Mouse (Mus musculus) embryonic facial prominence, embryonic 13.5 days (tissue): ENCODE measurements at regions not wholly inside any gene's neighbourhood (a gene's known extent, or its start where the extent isn't known, plus 50 kb on each side); places are given as distances from the start of the nearest gene placed in this dataset.

Experiments
- ATAC-seq: fragments of 200-750 bp; cut with Nextera tagmentation; 2 replicates; pipeline ENCODE4 v1.8.0; 2017; ENCODE audit warnings: low read depth; ENCODE audit not compliant: insufficient number of reproducible peaks, insufficient read depth, low FRiP score, low TSS enrichment
- H3K27ac ChIP-seq: fragments of 300-500 bp; sonication (generic); 2 replicates; pipeline ENCODE4 v1.5.1; 2015; ENCODE audit warnings: moderate library complexity, mild to moderate bottlenecking, inconsistent platforms
- H3K27me3 ChIP-seq: fragments of 300-500 bp; sonication (generic); 2 replicates; pipeline ENCODE4 v1.6.1; 2015; ENCODE audit warnings: mild to moderate bottlenecking, inconsistent platforms
- H3K36me3 ChIP-seq: fragments of 300-500 bp; sonication (generic); 2 replicates; pipeline ENCODE4 v1.6.1; 2015; ENCODE audit warnings: mild to moderate bottlenecking, inconsistent platforms
- H3K4me1 ChIP-seq: fragments of 300-500 bp; sonication (generic); 2 replicates; pipeline ENCODE4 v1.6.1; 2015; ENCODE audit warnings: inconsistent platforms
- H3K4me2 ChIP-seq: fragments of 300-500 bp; sonication (generic); 2 replicates; pipeline ENCODE4 v1.6.1; 2015; ENCODE audit warnings: moderate library complexity, mild to moderate bottlenecking, inconsistent platforms
- H3K4me3 ChIP-seq: fragments of 300-500 bp; sonication (generic); 2 replicates; pipeline ENCODE4 v1.5.1; 2015; ENCODE audit warnings: mild to moderate bottlenecking, inconsistent platforms
- H3K9ac ChIP-seq: fragments of 300-500 bp; sonication (generic); 2 replicates; pipeline ENCODE4 v1.6.1; 2015; ENCODE audit warnings: mild to moderate bottlenecking, inconsistent platforms
- H3K9me3 ChIP-seq: fragments of 300-500 bp; sonication (generic); 2 replicates; pipeline ENCODE4 v1.6.1; 2016; ENCODE audit warnings: inconsistent platforms
- WGBS: fragments of 180-500 bp; shearing (Covaris S2); methylation state at CpG from one replicate; pipeline ENCODE4 v1.1.7; 2015; ENCODE audit warnings: mixed read lengths; 5-methylcytosine and 5-hydroxymethylcytosine counted together

- Histone ChIP-seq H3K9me3 (no peaks in the 10 kb centered on the region), H3K36me3 (no peaks in the 10 kb centered on the region), H3K4me3 (no peak overlapping the region), H3K4me1 (no peaks in the 10 kb centered on the region), H3K4me2 (no peak overlapping the region), H3K27me3 (no peaks in the 10 kb centered on the region), H3K9ac (no peak overlapping the region), H3K27ac (no peak overlapping the region)
- 67% methylated on average over 7 of the region's 7 CpGs for WGBS
- no peak for ATAC-seq
These were observed 543.8 kb upstream of the Negr1 start for GRCm38 (mm10) chr3:156017676-156018230.

- Histone ChIP-seq H3K4me3 (no peak overlapping the region), H3K4me2 (no peak overlapping the region), H3K9me3 (no peaks in the 10 kb centered on the region), H3K9ac (no peak overlapping the region), H3K27me3 (no peaks in the 10 kb centered on the region), H3K36me3 (no peaks in the 10 kb centered on the region), H3K27ac (no peak overlapping the region), H3K4me1 (no peaks in the 10 kb centered on the region)
- WGBS = 78% methylated on average over 5 of the region's 5 CpGs
- no peak for ATAC-seq
These were observed 532.9 kb upstream of the Negr1 start for GRCm38 (mm10) chr3:156028602-156029188.

GRCm38 (mm10) chr3:156070257-156070656, 491.3 kb upstream of the Negr1 start:
- H3K9ac ChIP-seq = no peak overlapping the region
- no peaks in the 10 kb centered on the region for H3K4me1 ChIP-seq
- WGBS = 77% methylated on average over 4 of the region's 4 CpGs
- no peak overlapping the region for H3K4me3 ChIP-seq
- no peak overlapping the region for H3K4me2 ChIP-seq
- ATAC-seq = no peak
- H3K27ac ChIP-seq = no peak overlapping the region
- no peaks in the 10 kb centered on the region for H3K9me3 ChIP-seq
- H3K27me3 ChIP-seq = no peaks in the 10 kb centered on the region
- no peaks in the 10 kb centered on the region for H3K36me3 ChIP-seq

GRCm38 (mm10) chr3:156082268-156082667, 479.3 kb upstream of the Negr1 start:
- Histone ChIP-seq H3K4me3 (no peak overlapping the region), H3K36me3 (no peaks in the 10 kb centered on the region), H3K4me2 (no peak overlapping the region), H3K4me1 (no peaks in the 10 kb centered on the region), H3K27ac (no peak overlapping the region), H3K9ac (no peak overlapping the region), H3K27me3 (no peaks in the 10 kb centered on the region), H3K9me3 (no peaks in the 10 kb centered on the region)
- no peak for ATAC-seq

GRCm38 (mm10) chr3:156093689-156094088, 467.9 kb upstream of the Negr1 start:
- Histone ChIP-seq H3K4me3 (no peak overlapping the region), H3K9me3 (no peaks in the 10 kb centered on the region), H3K9ac (no peak overlapping the region), H3K4me1 (no peaks in the 10 kb centered on the region), H3K27ac (no peak overlapping the region), H3K4me2 (no peak overlapping the region), H3K36me3 (no peaks in the 10 kb centered on the region), H3K27me3 (no peaks in the 10 kb centered on the region)
- ATAC-seq = no peak

GRCm38 (mm10) chr3:156094990-156095389, 466.6 kb upstream of the Negr1 start:
- Histone ChIP-seq H3K27me3 (no peaks in the 10 kb centered on the region), H3K4me1 (no peaks in the 10 kb centered on the region), H3K9ac (no peak overlapping the region), H3K4me3 (no peak overlapping the region), H3K36me3 (no peaks in the 10 kb centered on the region), H3K27ac (no peak overlapping the region), H3K9me3 (no peaks in the 10 kb centered on the region), H3K4me2 (no peak overlapping the region)
- no peak for ATAC-seq
- 87% methylated on average over 3 of the region's 3 CpGs for WGBS

- no peak overlapping the region for H3K9ac ChIP-seq
- H3K27ac ChIP-seq = no peak overlapping the region
- 78% methylated on average over 1 of the region's 1 CpGs for WGBS
- no peak overlapping the region for H3K4me3 ChIP-seq
- ATAC-seq = no peak
- H3K36me3 ChIP-seq = no peaks in the 10 kb centered on the region
- no peaks in the 10 kb centered on the region for H3K27me3 ChIP-seq
- H3K4me2 ChIP-seq = no peak overlapping the region
- no peaks in the 10 kb centered on the region for H3K4me1 ChIP-seq
- H3K9me3 ChIP-seq = no peaks in the 10 kb centered on the region
These were observed 455.8 kb upstream of the Negr1 start for GRCm38 (mm10) chr3:156105788-156106187.

GRCm38 (mm10) chr3:156120341-156120740, 441.3 kb upstream of the Negr1 start:
- Histone ChIP-seq H3K27ac (no peak overlapping the region), H3K4me2 (no peak overlapping the region), H3K36me3 (no peaks in the 10 kb centered on the region), H3K4me3 (no peak overlapping the region), H3K9ac (no peak overlapping the region), H3K4me1 (no peaks in the 10 kb centered on the region), H3K9me3 (no peaks in the 10 kb centered on the region), H3K27me3 (no peaks in the 10 kb centered on the region)
- ATAC-seq = no peak
- 32% methylated on average over 3 of the region's 3 CpGs for WGBS

GRCm38 (mm10) chr3:156131598-156131997, 430.0 kb upstream of the Negr1 start:
- no peaks in the 10 kb centered on the region for H3K4me1 ChIP-seq
- ATAC-seq = no peak
- H3K9ac ChIP-seq = no peak overlapping the region
- H3K27ac ChIP-seq = no peak overlapping the region
- H3K4me2 ChIP-seq = no peak overlapping the region
- no peaks in the 10 kb centered on the region for H3K27me3 ChIP-seq
- WGBS = 64% methylated on average over 1 of the region's 1 CpGs
- H3K4me3 ChIP-seq = no peak overlapping the region
- H3K9me3 ChIP-seq = no peaks in the 10 kb centered on the region
- no peaks in the 10 kb centered on the region for H3K36me3 ChIP-seq

- H3K36me3 ChIP-seq = no peaks in the 10 kb centered on the region
- no peaks in the 10 kb centered on the region for H3K4me1 ChIP-seq
- 63% methylated on average over 5 of the region's 5 CpGs for WGBS
- no peak overlapping the region for H3K4me3 ChIP-seq
- no peaks in the 10 kb centered on the region for H3K27me3 ChIP-seq
- H3K9me3 ChIP-seq = no peaks in the 10 kb centered on the region
- H3K4me2 ChIP-seq = no peak overlapping the region
- H3K9ac ChIP-seq = no peak overlapping the region
- no peak for ATAC-seq
- H3K27ac ChIP-seq = no peak overlapping the region
These were observed 420.2 kb upstream of the Negr1 start for GRCm38 (mm10) chr3:156141355-156141754.

GRCm38 (mm10) chr3:156149322-156149721, 412.3 kb upstream of the Negr1 start:
- no peaks in the 10 kb centered on the region for H3K9me3 ChIP-seq
- H3K36me3 ChIP-seq = no peaks in the 10 kb centered on the region
- WGBS = 61% methylated on average over 3 of the region's 3 CpGs
- no peak overlapping the region for H3K9ac ChIP-seq
- no peaks in the 10 kb centered on the region for H3K27me3 ChIP-seq
- ATAC-seq = no peak
- H3K4me2 ChIP-seq = no peak overlapping the region
- no peak overlapping the region for H3K27ac ChIP-seq
- no peaks in the 10 kb centered on the region for H3K4me1 ChIP-seq
- no peak overlapping the region for H3K4me3 ChIP-seq

GRCm38 (mm10) chr3:156170076-156170475, 391.5 kb upstream of the Negr1 start:
- no peak overlapping the region for H3K4me2 ChIP-seq
- no peaks in the 10 kb centered on the region for H3K36me3 ChIP-seq

GRCm38 (mm10) chr3:156198688-156199087, 362.9 kb upstream of the Negr1 start:
- no peaks in the 10 kb centered on the region for H3K36me3 ChIP-seq
- no peak overlapping the region for H3K4me2 ChIP-seq
- H3K9me3 ChIP-seq = no peaks in the 10 kb centered on the region
- H3K4me3 ChIP-seq = no peak overlapping the region
- H3K9ac ChIP-seq = no peak overlapping the region
- no peaks in the 10 kb centered on the region for H3K4me1 ChIP-seq
- no peaks in the 10 kb centered on the region for H3K27me3 ChIP-seq
- H3K27ac ChIP-seq = no peak overlapping the region
- ATAC-seq = no peak

More at GRCm38 (mm10) chr3:156170076-156170475, 391.5 kb upstream of the Negr1 start:
- Histone ChIP-seq H3K9ac (no peak overlapping the region), H3K4me1 (no peaks in the 10 kb centered on the region), H3K4me3 (no peak overlapping the region), H3K27me3 (no peaks in the 10 kb centered on the region), H3K9me3 (no peaks in the 10 kb centered on the region), H3K27ac (no peak overlapping the region)
- no peak for ATAC-seq
